Mouse (Mus musculus) midbrain, embryonic 13.5 days (tissue): ENCODE results near the gene Cckbr. TPM values are rescaled to one million over a fixed set of nuclear protein-coding genes. Genes with fewer than 3 reads are reported as not detected.

Experiments used
- ATAC-seq: fragments of 200-750 bp; cut with Nextera tagmentation; 2 replicates; pipeline ENCODE4 v1.8.0; 2017; ENCODE audit warnings: mild to moderate bottlenecking, moderate TSS enrichment, moderate library complexity
- H3K27ac ChIP-seq: fragments of 300-500 bp; sonication (generic); 2 replicates; pipeline ENCODE4 v1.5.1; 2015; ENCODE audit warnings: inconsistent platforms, mild to moderate bottlenecking, moderate library complexity
- H3K27me3 ChIP-seq: fragments of 300-500 bp; sonication (generic); 2 replicates; pipeline ENCODE4 v1.6.1; 2015; ENCODE audit warnings: mild to moderate bottlenecking, inconsistent platforms
- H3K36me3 ChIP-seq: fragments of 300-500 bp; sonication (generic); 2 replicates; pipeline ENCODE4 v1.6.1; 2015; ENCODE audit warnings: mild to moderate bottlenecking, inconsistent platforms
- H3K4me1 ChIP-seq: fragments of 300-500 bp; sonication (generic); replicated peaks from 2 replicates; pipeline ENCODE4 v1.6.1; 2015; ENCODE audit warnings: inconsistent platforms
- H3K4me2 ChIP-seq: fragments of 300-500 bp; sonication (generic); replicated peaks from 2 replicates; pipeline ENCODE4 v1.6.1; 2015; ENCODE audit warnings: moderate library complexity, mild to moderate bottlenecking, inconsistent platforms
- H3K4me3 ChIP-seq: fragments of 300-500 bp; sonication (generic); replicated peaks from 2 replicates; pipeline ENCODE4 v1.5.1; 2015; ENCODE audit warnings: mild to moderate bottlenecking, inconsistent platforms
- H3K9ac ChIP-seq: fragments of 300-500 bp; sonication (generic); replicated peaks from 2 replicates; pipeline ENCODE4 v1.6.1; 2015; ENCODE audit warnings: mild to moderate bottlenecking, inconsistent platforms
- H3K9me3 ChIP-seq: fragments of 300-500 bp; sonication (generic); 2 replicates; pipeline ENCODE4 v1.6.1; 2016; ENCODE audit warnings: mild to moderate bottlenecking, inconsistent platforms
- WGBS: fragments of 180-500 bp; shearing (Covaris S2); methylation state at CpG from one replicate; pipeline ENCODE4 v1.1.7; 2015; 5-methylcytosine and 5-hydroxymethylcytosine counted together
- polyA plus RNA-seq: library from polyadenylated mRNA; unstranded; fragments of >200 nt; fragmentation: Nextera tagmentation; extraction: Ambion mirVana; gene quantifications from 2 replicates; pipeline ENCODE4 v1.2.1, GENCODE M21; 2015

Gene Cckbr
- polyA plus RNA-seq, 1 experiment from 2014 or later: 0.87 TPM

DNA sequence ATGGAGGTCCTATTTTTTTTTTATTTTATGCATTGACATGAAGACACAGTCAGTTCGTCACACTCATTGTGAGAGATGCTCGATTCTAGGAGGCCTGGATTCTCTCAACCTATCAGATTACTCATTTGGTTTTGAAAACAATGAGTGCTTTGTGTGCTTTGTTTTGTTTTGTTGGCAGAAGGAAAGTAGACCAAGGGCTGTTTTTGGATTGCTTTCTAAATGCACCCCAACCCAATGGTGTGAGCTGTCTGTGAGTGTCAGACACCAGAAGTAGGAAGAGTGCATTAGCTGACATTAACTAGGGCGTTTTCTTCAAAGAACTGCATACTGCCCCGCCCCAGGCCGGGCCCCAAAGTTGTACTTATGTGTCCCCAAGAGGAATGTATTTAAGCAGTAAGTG is 54.5 kb downstream of the Cckbr start:
- H3K4me1 ChIP-seq: peaks cover 15% of the 10 kb centered on the region
- H3K27ac ChIP-seq: no peak overlapping the region
- no peak for ATAC-seq
- 62% methylated on average over 5 of the region's 5 CpGs for WGBS
- H3K27me3 ChIP-seq: peaks cover 9% of the 10 kb centered on the region; the same call in 1 of the 2 replicates
- H3K4me2 ChIP-seq: no peak overlapping the region; the same call in 1 of the 2 replicates
- no peak overlapping the region for H3K9ac ChIP-seq
- H3K4me3 ChIP-seq: no peak overlapping the region
- no peaks in the 10 kb centered on the region for H3K9me3 ChIP-seq
- H3K36me3 ChIP-seq: no peaks in the 10 kb centered on the region

DNA sequence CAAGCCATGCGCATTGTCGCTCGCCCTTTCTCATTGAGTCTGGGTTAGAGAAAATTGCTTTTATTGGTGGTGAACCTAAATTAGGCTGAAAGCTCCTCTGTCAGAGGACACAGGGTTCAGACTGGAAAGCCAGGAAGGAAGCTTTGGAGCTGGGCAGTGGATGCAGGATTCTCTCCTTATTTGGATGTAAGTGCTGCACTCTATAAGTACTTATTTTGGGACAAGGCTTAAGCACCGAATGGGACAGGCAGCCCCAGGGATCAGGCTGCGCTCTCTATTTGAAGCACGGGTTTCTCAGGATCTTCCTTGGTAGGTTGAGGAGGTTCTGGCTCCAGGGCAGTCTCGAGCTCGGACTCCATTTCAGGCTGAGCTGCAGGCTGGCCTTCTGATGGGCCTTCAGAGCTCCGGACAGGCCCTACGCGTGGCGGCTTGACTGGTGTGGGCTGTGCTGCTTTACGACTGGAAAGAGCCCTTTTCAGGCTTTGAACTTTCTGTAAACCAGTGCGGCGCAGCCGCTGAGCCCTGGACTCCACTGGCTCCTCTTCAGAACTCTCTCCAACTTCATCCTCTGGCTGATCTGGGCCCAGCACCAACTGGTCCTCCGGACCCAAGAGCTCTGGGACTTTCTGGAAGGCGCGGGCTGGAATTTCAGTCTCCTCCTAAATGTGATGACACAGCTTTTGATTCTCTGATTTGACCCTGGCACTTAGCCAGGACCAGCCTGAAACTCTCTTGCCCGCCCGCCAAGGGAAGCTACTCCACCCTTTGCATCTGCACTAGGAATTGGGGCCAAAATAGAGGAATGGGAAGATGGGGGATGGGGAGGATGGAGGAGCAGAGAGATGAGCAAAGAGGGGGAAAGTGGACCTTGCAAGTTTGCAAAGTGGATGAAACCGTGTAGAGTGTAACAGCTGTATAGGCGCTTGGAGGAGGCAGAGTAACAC is 55.3 kb downstream of the Cckbr start:
- Histone ChIP-seq H3K9me3 (no peaks in the 10 kb centered on the region), H3K4me2 (peak overlapping the region; percentile 83), H3K27ac (peak overlapping the region; percentile 25; the same call in 1 of the 2 replicates), H3K27me3 (peaks cover 9% of the 10 kb centered on the region; the same call in 1 of the 2 replicates), H3K4me1 (peaks cover 15% of the 10 kb centered on the region), H3K36me3 (no peaks in the 10 kb centered on the region), H3K4me3 (peak overlapping the region; percentile 48), H3K9ac (peak overlapping the region; percentile 73; the same call in 1 of the 2 replicates)
- WGBS: 71% methylated on average over 23 of the region's 23 CpGs
- ATAC-seq: peak; percentile 1; the same call in 1 of the 2 replicates

DNA sequence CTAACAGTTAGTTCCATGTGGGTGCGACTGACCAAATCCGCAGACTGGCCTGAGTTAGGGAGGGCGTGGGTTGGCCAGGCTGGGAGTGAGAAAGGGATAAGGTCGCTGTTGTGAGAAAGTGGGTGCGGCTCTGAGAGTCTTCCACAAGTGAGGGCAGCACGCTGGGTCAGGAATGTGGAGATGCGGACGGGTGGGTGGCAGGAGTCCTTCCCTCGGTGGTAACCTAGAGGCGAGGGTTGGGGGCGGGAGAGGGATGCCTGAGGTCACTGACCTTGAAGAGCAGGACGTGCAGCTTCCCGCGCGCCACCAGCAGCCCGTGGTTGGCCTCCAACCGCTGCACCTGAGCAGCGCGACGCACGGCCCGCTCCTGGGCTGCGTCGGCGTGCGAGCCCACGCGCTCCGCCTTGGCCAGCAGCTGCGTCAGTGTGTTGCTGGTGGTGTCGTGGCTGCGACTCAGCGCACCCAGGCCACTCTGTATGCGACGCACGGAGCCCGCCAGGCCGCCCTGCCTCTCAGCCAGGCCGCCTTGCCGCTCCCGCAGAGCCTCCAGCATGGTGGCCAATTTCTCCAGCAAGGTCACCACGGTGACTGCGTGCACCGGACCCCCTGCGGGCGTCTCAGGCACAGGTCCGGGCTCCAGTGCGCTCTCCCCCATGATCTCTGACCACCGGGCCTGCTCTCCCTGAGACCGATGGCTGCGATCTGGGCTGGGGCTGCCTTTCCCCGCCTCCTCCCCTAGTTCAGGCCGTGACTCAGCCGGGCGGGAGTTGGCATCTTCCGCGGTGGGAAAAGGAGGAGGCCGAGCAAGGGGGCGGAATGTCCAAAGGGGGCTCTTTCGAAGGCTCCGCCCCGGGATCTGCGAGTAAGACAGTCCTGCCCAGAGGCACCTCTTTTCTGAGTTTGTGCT is 56.2 kb downstream of the Cckbr start, which contains the start of gene Cavin3:
Gene Cavin3, minus strand, starts transcription at position 796 of the 907 bp plus-strand sequence.
- 4% methylated on average over 63 of the region's 63 CpGs for WGBS
- Histone ChIP-seq H3K36me3 (no peaks in the 10 kb centered on the region), H3K9me3 (no peaks in the 10 kb centered on the region), H3K9ac (peak within 1 kb of the TSS; percentile 73), H3K27me3 (peaks cover 9% of the 10 kb centered on the region; the same call in 1 of the 2 replicates), H3K27ac (peak within 1 kb of the TSS; percentile 45), H3K4me2 (peak within 1 kb of the TSS; percentile 83), H3K4me1 (peaks cover 15% of the 10 kb centered on the region), H3K4me3 (peak within 1 kb of the TSS; percentile 48)
- ATAC-seq: peak; percentile 93

GRCm38 (mm10) chr7:105482426-105482825 is 56.9 kb downstream of the Cckbr start:
- Histone ChIP-seq H3K4me2 (peak overlapping the region; percentile 83), H3K4me1 (peaks cover 15% of the 10 kb centered on the region), H3K27ac (no peak overlapping the region), H3K9ac (peak overlapping the region; percentile 73), H3K36me3 (no peaks in the 10 kb centered on the region), H3K27me3 (peaks cover 9% of the 10 kb centered on the region; the same call in 1 of the 2 replicates), H3K4me3 (peak overlapping the region; percentile 48), H3K9me3 (no peaks in the 10 kb centered on the region)
- peak; percentile 46 for ATAC-seq
- WGBS: 49% methylated on average over 8 of the region's 8 CpGs

DNA sequence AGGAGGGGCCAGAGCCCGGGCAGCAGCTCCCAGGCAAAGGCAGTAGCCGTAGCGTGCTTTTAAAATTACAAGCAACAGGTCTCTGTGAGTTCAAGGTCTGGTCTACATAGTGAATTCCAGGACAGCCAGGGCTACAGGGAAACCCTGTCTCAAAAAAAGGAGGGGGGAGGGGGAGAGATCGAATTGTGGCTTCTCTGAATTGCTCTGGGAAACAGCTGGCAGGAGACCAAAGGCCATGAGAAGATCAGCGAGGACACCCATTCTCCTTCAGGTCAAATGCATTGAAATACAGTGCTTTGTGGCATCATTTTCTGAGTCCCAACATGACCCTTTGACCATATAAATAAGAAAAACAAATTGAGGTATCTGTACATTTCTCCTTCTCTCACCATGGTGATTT is 59.5 kb downstream of the Cckbr start:
- no peaks in the 10 kb centered on the region for H3K36me3 ChIP-seq
- peaks cover 6% of the 10 kb centered on the region; the same call in 1 of the 2 replicates for H3K27me3 ChIP-seq
- H3K4me3 ChIP-seq: no peak overlapping the region
- no peak overlapping the region for H3K27ac ChIP-seq
- no peaks in the 10 kb centered on the region for H3K9me3 ChIP-seq
- peaks cover 15% of the 10 kb centered on the region for H3K4me1 ChIP-seq
- no peak overlapping the region for H3K4me2 ChIP-seq
- WGBS: 90% methylated on average over 5 of the region's 5 CpGs
- no peak for ATAC-seq
- H3K9ac ChIP-seq: no peak overlapping the region

- H3K4me3 ChIP-seq: no peak overlapping the region
- H3K4me2 ChIP-seq: no peak overlapping the region
- 85% methylated on average over 6 of the region's 6 CpGs for WGBS
- no peaks in the 10 kb centered on the region for H3K9me3 ChIP-seq
- H3K9ac ChIP-seq: no peak overlapping the region
- no peaks in the 10 kb centered on the region for H3K27me3 ChIP-seq
- peaks cover 3% of the 10 kb centered on the region for H3K4me1 ChIP-seq
- H3K27ac ChIP-seq: no peak overlapping the region
- H3K36me3 ChIP-seq: no peaks in the 10 kb centered on the region
- no peak for ATAC-seq
These were observed 61.8 kb downstream of the Cckbr start for GRCm38 (mm10) chr7:105487104-105487876.

GRCm38 (mm10) chr7:105497881-105498280 is 72.3 kb downstream of the Cckbr start:
- Histone ChIP-seq H3K9me3 (no peaks in the 10 kb centered on the region), H3K4me1 (no peaks in the 10 kb centered on the region), H3K4me2 (no peak overlapping the region), H3K9ac (no peak overlapping the region), H3K36me3 (no peaks in the 10 kb centered on the region), H3K27ac (no peak overlapping the region), H3K4me3 (no peak overlapping the region), H3K27me3 (no peaks in the 10 kb centered on the region)
- WGBS: 91% methylated on average over 3 of the region's 3 CpGs
- no peak for ATAC-seq

- no peaks in the 10 kb centered on the region for H3K36me3 ChIP-seq
- WGBS: 56% methylated on average over 10 of the region's 10 CpGs
- H3K9me3 ChIP-seq: no peaks in the 10 kb centered on the region
- no peak overlapping the region for H3K9ac ChIP-seq
- no peak overlapping the region for H3K4me2 ChIP-seq
- no peaks in the 10 kb centered on the region for H3K27me3 ChIP-seq
- no peak for ATAC-seq
- no peak overlapping the region for H3K4me3 ChIP-seq
- no peaks in the 10 kb centered on the region for H3K4me1 ChIP-seq
- H3K27ac ChIP-seq: no peak overlapping the region
These were observed 73.4 kb downstream of the Cckbr start for GRCm38 (mm10) chr7:105498854-105499492.

DNA sequence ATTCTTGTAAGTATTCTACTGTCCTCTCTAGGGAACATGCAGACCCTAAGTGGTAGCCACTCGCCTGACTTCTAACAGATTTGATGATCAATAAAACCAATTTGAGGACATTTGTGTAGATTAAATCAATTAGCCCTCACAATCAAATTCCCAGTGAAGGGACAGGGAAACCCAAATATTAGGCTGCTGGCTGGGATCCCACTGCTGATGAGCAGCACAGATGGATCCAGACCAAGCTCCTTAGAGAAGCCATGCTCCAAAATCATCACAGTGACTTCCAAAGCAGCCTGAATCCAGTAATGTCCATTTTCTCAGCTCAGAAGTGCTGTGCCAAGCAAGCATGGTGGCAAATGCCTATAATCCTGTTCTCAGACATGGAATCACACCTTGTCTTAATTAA is 74.1 kb downstream of the Cckbr start:
- no peak for ATAC-seq
- H3K27me3 ChIP-seq: no peaks in the 10 kb centered on the region
- no peak overlapping the region for H3K27ac ChIP-seq
- WGBS: 93% methylated on average over 1 of the region's 1 CpGs
- H3K9ac ChIP-seq: no peak overlapping the region
- no peaks in the 10 kb centered on the region for H3K36me3 ChIP-seq
- no peaks in the 10 kb centered on the region for H3K9me3 ChIP-seq
- H3K4me2 ChIP-seq: no peak overlapping the region
- H3K4me3 ChIP-seq: no peak overlapping the region
- no peaks in the 10 kb centered on the region for H3K4me1 ChIP-seq

GRCm38 (mm10) chr7:105501984-105502383 is 76.5 kb downstream of the Cckbr start:
- Histone ChIP-seq H3K27me3 (no peaks in the 10 kb centered on the region), H3K4me1 (no peaks in the 10 kb centered on the region), H3K36me3 (no peaks in the 10 kb centered on the region), H3K4me3 (no peak overlapping the region), H3K9me3 (no peaks in the 10 kb centered on the region), H3K4me2 (no peak overlapping the region), H3K27ac (no peak overlapping the region), H3K9ac (no peak overlapping the region)
- ATAC-seq: no peak
- WGBS: 88% methylated on average over 4 of the region's 4 CpGs

DNA sequence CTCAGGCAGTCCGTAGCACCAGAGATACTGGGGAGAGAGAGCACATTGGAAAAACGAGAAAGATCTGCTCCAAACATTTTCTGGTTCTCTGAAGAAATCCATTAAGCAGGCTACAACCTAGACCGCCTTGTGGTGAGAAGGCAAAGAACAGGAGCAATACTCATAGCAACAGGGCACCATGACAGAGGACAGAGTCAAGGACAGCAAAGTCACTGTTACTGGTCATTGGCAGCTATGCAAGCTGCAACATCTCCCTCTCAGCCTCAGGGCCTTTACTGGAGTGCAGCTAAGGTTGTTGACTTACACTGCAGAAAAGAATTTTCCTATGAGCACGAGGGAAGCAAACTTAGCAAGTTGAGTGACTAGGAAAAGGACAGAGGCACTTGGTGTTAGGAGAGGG is 81.7 kb downstream of the Cckbr start:
- Histone ChIP-seq H3K9ac (no peak overlapping the region), H3K4me2 (no peak overlapping the region), H3K27ac (no peak overlapping the region), H3K9me3 (no peaks in the 10 kb centered on the region), H3K36me3 (no peaks in the 10 kb centered on the region), H3K27me3 (peaks cover 5% of the 10 kb centered on the region; the same call in 1 of the 2 replicates), H3K4me3 (no peak overlapping the region), H3K4me1 (no peaks in the 10 kb centered on the region)
- WGBS: 78% methylated on average over 4 of the region's 4 CpGs
- ATAC-seq: no peak
